Mouse (Mus musculus): ENCODE measurements around the gene Phkb.
"Not testable (repeated sequence)": the region's sequence is repeated elsewhere in the genome, so short reads cannot be mapped to it uniquely, and the experiment has no call there.

Phkb gene

DNA sequence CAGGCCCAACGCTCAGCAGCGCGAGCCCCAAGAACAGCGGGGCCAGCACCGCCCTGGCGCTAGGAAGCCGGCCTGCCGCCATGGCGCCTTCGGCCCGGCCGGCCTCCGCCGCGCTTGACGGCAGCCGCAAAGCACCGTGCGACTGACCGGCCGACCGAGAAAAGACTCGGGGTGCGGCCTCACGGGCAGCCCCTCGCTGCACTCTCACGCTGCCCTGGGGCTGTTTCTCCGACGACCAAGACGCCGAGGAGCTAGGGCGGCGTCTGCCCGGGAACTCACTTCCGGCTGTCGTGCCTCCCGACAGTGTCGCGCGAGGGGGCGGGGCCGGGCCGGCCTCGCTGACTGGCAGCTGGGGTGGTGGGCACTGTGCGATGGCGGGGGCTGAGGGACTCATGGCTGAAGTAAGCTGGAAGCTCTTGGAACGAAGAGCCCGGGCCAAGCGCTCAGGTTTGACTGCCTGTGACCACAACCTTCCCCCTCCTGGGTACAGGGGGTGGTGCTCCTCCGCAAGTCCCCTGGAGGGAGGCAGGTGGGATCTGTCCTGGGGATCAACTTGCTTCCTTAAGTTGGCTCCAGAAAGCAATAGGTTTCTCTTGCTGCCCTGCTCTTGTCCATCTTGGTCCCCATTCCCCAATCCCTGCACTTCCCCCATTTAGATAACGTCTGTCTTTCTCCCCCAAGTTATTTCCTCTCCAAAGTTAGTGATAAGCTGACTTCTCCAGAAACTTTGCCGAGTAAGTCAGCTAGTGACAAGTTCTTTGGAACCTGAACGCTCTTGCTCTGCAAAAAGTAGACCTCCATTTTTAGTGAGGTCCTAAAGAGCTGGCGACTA lies at the start of gene Phkb, which contains the start of gene Itfg1:
Gene Phkb (plus strand): TSS at position 303 of the 832 bp plus-strand sequence.
Gene Itfg1 (minus strand): TSS at position 265 of the 832 bp plus-strand sequence.
- in situ Hi-C loops (cut with MseI, MboI), result no loop called here

GRCm38 (mm10) chr8:85796392-85796791 lies 44.4 kb upstream of the Phkb start:
- in situ Hi-C loops (cut with MseI, MboI), result not testable (repeated sequence)

DNA sequence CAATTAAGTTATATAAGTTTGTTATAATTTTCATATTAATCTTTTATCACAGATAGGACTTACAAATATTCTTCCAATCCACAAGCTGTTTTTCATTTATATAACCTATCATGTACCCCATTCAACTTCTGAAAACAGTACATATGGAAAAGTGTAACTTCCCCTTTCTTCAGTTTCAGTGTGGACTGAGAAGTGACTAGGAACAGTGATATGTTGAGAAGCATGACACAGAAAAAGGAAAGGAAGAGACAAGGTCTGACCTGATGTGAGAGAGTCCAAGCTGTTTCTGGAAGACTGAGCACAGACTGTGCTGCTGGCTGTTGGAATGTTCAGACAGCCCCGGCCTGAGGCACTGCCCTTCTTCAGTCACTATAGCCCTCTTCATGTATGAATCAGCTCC lies 40.6 kb upstream of the Phkb start:
- in situ Hi-C loops (cut with MseI, MboI), result no loop called here

- in situ Hi-C loops (cut with MseI, MboI), result no loop called here
Observed at GRCm38 (mm10) chr8:85801408-85801807, 39.4 kb upstream of the Phkb start.

GRCm38 (mm10) chr8:85813621-85814020 lies 27.1 kb upstream of the Phkb start:
- in situ Hi-C loops (cut with MseI, MboI), result no loop called here

GRCm38 (mm10) chr8:85839916-85840656 lies 673 bp upstream of the Phkb start:
- in situ Hi-C loops (cut with MseI, MboI), result no loop called here

GRCm38 (mm10) chr8:85841489-85841795 lies 683 bp downstream of the Phkb start:
- in situ Hi-C loops (cut with MseI, MboI), result no loop called here

- in situ Hi-C loops (cut with MseI, MboI), result no loop called here
Observed at GRCm38 (mm10) chr8:85845887-85846286, 5.1 kb downstream of the Phkb start.

DNA sequence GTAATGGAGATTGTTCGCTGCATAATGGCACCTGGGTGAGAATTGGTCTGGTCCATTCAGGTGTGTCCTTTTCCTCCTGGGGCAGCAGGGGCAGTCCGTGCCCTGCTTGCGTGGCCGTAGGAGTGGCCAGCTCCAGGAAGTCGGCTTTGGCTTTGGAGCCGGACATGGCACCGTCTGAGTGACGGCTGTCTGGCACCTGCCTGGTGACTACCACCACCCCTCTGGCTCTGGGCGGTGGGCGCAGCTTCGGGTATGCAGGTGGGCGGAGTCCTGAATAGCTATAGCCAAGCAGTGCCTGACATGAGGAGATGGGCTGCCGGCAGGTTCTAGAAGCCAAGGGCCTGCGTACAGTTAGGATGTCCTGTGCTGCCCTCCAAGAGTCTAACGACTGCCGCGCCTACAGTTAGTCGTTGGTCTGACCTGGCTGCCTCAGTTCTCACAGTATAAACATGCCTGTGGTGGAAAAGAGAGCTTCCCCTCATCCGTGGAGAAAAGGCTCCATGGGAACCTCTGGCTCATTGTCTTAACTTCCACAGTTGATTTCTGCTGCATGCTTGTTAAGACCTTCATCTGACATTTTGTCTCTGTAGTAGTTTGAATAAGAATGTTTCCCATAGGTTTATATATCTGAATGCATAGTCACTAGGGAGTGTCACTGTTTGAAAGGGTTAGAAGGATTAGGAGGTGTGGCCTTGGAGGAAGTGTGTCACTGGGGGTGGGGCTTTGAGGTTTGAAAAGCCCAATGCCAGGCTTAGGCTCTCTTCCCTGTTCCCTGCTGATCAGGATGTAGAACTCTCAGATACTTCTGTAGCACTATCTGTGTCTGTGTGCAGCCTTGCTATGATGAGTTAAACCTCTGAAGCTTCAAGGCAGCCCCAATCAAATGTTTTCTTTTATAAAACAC lies 13.7 kb downstream of the Phkb start:
- in situ Hi-C loops (cut with MseI, MboI), result no loop called here

GRCm38 (mm10) chr8:85857227-85857896 lies 16.6 kb downstream of the Phkb start:
- in situ Hi-C loops (cut with MseI, MboI), result not testable (repeated sequence)

- in situ Hi-C loops (cut with MseI, MboI), result no loop called here
Observed at GRCm38 (mm10) chr8:85860612-85861011, 19.9 kb downstream of the Phkb start.

- in situ Hi-C loops (cut with MseI, MboI), result no loop called here
Observed at GRCm38 (mm10) chr8:85862381-85862780, 21.6 kb downstream of the Phkb start.

DNA sequence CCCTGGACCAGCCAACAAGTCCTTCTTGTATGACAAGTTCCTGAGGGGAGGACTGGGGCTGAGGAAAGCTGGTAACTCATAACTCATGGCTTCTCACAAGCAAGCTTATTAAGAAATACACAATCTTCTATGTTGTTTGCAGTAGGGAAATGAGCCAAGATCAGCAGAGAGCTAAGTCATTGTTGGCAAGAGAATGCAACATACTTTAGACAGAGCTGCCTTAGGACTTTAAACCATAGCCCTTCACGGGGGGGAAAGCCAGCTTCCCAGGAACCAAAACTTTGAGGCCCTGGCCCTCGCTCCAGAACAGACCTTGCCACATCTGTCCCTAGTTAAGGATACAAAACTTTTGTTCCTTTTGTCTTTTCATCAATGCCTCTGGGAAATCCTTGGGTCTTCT lies 30.9 kb downstream of the Phkb start:
- in situ Hi-C loops (cut with MseI, MboI), result no loop called here

GRCm38 (mm10) chr8:85877976-85878375 lies 37.2 kb downstream of the Phkb start:
- in situ Hi-C loops (cut with MseI, MboI), result no loop called here

DNA sequence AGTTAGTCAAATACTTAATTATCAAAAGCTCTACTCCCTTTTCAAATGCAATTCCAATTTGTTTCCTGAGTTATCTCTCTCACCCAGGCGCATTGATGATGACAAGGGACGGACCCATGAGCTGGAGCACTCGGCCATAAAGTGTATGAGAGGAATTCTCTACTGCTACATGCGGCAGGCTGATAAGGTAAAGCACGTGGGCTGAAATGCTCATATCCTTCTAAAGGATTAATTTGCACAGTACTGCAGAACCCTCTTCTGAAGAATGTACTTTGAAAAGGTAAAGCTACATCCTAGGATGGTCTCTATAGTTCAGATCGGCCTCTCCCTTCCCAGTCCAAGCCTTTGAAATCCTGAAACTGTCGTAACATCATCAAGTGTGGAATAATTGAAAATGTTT lies 38.9 kb downstream of the Phkb start:
- in situ Hi-C loops (cut with MseI, MboI), result no loop called here

- in situ Hi-C loops (cut with MseI, MboI), result no loop called here
Observed at GRCm38 (mm10) chr8:85884811-85885210, 44.1 kb downstream of the Phkb start.

DNA sequence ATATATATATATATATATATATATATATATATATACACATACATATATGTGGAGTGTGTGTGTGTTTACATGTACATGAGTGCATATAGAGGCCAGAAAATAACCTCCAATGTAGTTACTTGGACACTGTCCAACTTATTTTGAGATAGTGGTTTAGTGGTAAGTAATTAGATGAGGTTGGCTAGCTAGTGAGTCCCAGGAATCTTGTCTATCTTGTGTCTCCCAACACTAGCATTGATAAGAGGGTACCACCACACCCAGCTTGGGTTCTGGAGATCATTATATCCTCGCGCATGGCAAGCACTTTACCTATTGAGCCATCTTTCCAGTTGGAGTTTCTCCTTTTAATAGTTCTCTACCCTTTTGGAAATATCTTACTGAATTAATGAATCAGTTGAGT lies 56.9 kb downstream of the Phkb start:
- in situ Hi-C loops (cut with MseI, MboI), result no loop called here

DNA sequence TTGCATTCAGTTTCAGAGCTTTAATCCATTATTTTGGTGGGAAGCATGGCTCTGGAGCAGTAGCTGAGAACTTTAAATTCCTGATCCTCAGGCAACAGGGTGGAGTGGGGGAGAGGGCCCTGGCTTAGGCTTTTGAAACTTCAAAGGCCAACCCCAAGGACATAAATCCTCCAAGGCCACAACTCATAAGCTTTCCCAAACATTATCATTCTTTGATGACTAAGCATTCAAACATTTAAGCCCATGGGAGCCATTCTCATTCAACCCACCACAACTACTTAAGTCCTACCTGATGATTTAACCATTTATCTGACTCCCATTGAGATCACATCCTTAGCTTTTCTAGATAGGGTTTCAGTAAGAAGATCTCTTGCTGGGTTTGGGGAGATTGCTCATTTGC lies 84.2 kb downstream of the Phkb start:
- in situ Hi-C loops (cut with MseI, MboI), result no loop called here

GRCm38 (mm10) chr8:85925574-85925973 lies 84.8 kb downstream of the Phkb start:
- in situ Hi-C loops (cut with MseI, MboI), result no loop called here

DNA sequence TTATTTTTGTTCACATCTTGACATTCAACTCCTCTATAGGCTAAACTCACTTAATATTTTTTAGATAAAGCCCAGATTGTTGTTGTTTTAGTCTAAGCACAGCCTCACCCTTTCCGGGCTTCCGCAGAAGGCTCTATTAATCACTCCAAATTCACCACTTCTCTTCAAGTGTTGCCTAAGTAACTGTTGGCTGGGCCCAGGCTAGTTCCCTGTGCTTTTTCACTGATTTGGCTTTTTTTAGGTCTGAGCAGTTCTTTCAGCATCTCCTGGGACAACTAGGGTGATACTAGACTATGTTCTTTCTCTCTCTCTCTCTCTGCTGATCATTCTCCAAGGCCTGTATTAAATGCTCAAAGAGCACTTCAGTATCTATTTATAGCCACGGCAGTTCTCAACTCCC lies 85.3 kb downstream of the Phkb start:
- in situ Hi-C loops (cut with MseI, MboI), result no loop called here

- in situ Hi-C loops (cut with MseI, MboI), result no loop called here
Observed at GRCm38 (mm10) chr8:85936148-85936547, 95.4 kb downstream of the Phkb start.

Data from mouse trophoblast stem cell (cell line).